Mouse (Mus musculus) liver, adult 2 months (tissue): ENCODE results near the gene Grrp1.

Source experiments
- CTCF ChIP-seq: fragments of 200-500 bp; IDR thresholded peaks from 2 replicates; pipeline ENCODE4 v1.5.1; 2011; ENCODE audit warnings: low read depth, low read length, control low read depth
- POLR2A ChIP-seq: fragments of 200-500 bp; IDR thresholded peaks from 2 replicates; pipeline ENCODE4 v1.6.1; 2011; ENCODE audit warnings: low read length, control low read depth; ENCODE audit not compliant: insufficient read depth; ENCODE audit errors: extremely low read depth

GRCm38 (mm10) chr4:134222793-134223600, 30.9 kb downstream of the Grrp1 start:
- TF ChIP-seq POLR2A = no peak
- TF ChIP-seq CTCF = no peak
